Mouse (Mus musculus) kidney, postnatal 25 days (tissue): ENCODE results near the gene Fhad1.

Experiments used
- DNase-seq, 2 experiments: peaks; one replicate each; pipeline ENCODE4 v3.0.0; 2021; ENCODE audit warnings: mixed read lengths in 2 of 2

Gene Fhad1

DNA sequence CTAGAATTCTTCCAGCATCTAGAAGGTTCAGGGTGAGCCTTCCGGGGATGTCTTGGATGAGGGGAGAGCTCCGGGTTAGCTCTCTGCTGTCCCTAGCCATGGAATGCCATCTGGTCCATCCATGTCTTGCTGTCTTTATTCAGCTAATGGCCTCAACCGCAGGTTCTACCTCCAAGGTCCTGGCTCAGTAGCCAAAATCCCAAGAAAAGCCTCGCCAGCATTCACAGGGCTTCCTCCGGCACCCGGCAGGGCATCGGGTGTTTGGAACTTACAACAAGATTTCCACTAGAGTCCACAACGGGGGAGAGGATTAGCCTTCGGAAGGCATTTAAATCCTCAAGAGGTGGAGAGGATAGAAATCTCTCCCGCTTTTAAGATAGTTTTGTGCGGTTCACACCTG lies 84.9 kb downstream of the Fhad1 start:
- DNase-seq = no peak

DNA sequence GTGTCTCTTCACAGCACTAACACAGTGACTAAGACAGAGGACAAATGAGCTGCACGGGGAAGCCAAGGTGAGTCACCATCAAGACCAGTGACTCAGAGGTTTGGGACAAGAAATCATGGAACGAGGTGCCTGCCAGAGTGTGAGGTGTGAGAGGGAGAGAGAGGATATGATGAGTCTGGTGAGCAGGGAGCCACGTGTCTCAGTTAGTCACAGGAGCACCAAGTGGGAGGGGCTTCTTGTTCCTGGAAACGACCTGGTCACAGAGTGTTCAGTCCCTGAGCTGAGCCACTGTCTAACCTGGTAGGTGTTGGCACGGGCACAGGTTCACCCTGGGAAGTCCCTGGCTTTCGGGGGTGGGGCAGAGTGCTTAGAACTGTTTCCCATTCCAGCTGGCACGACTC lies 86.0 kb downstream of the Fhad1 start:
- peak; percentile 91 to 97 for DNase-seq

DNA sequence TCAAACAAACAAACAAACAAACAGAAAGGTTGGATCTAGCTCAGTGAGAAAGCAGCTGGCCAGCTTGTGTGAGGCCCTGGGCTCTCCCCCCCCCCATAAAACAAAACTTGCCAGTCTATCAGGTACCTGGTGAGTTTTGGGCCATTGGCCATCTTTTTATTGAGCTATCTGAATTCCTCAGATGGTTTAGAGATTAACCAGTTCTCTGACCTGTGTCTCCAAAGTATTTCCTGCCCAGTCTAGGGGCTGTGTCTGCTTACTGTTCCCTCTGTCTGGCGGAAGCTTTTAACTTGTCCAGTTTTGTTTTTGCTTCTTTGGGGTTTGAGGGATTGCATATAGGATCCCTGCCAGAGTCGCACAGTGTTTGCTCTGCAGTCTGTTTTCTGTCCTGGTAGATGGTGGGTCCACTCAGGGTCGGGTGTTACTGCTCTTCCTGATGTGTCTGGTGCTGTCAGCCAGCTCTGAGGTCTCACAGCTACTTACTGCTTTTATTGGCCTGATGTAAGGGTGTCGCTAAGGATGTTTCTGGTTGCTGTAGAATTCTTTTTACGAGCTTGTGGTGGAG lies 89.0 kb downstream of the Fhad1 start:
- peak; percentile 33 to 59 for DNase-seq

DNA sequence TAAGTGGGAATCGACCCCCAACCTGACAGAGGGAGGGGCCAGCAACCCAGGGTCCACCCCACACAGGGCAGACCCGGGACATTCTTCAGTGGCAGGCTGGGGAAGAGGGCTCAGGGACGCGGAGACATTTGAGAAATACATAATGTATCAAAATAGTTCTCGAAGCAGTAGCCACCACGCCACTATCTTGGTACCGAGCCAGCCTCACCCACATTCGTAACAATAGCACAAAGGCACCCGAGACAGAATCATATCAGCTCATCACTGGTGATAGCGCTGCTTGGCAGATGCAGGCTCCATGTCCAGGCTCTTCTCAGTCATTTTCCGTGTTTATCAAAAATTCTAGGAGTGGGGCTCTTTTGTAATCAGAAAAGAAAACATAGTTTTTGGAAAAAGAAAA lies 90.9 kb downstream of the Fhad1 start:
- DNase-seq = no peak

DNA sequence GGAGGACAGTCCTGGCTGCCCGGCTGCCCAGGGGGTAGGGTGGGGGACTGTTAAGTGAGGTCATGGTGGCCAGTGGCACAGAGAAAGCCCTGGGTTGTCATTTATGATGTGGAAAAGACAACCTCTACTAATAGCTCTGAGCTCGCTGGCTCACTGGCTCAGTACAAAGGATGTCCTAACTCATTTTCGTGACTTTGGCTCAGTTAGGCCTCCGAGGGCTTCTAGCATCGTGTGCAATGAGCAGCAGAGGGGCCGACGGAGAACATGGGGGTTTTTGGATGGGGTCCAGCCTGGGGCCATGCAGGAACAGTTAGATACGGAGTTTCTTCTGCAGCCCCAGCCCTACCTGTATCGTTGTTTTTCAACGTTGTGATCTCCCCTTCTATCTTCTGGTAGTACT lies 94.5 kb downstream of the Fhad1 start:
- no peak for DNase-seq

DNA sequence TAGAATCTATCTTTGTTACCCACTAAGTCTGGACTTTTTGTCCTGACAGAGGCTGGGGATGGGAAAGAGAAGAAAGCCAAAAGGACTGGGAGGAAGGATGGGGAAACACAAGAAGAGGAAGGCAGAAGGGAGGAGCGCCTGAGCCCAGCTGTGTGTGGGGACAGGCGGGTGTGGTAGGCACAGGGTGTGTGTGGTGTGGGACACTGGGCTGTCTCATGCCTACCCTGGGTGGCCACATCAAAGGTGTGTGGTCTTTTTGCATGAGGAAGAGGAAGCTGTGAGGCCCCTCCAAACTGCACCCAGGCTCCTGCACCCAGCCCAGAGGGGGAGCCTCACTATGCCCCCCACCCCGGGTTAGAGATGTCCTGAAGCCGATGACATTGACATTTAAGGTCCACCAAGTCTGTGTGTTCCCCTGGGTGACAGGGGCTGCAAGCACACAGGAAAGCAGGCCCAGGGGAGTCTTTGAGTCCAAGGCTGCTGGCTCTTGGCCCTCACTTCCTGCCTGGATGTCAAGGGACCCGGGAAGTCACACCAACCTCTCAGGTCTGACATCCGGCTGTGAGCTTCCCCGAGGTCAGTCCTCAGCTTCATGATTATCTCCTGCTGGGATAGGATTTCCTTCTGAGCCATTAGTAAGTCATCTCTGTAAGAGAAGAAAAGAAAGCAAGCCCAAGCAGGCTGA lies 97.0 kb downstream of the Fhad1 start:
- DNase-seq = no peak

DNA sequence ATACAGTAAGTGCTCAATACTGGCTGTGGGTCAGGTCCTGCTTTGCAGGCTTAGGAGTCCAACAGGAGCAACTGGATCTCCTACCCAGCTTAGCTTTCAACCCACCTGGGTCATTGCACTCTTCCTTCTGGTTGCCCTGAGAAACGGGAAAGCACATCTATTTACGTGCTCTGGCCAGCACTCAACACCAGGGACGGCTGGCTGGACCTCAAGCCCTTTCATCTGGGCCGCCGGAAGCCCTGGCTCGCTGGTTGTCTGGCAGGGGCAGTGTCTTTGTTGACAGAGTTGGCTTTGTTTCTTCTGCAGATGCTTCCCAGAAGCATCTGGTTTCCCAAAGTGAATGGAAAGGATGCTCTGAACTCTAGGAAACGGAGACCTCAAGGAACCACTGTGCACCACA lies 100.8 kb downstream of the Fhad1 start:
- DNase-seq = peak; percentile 51 to 75

DNA sequence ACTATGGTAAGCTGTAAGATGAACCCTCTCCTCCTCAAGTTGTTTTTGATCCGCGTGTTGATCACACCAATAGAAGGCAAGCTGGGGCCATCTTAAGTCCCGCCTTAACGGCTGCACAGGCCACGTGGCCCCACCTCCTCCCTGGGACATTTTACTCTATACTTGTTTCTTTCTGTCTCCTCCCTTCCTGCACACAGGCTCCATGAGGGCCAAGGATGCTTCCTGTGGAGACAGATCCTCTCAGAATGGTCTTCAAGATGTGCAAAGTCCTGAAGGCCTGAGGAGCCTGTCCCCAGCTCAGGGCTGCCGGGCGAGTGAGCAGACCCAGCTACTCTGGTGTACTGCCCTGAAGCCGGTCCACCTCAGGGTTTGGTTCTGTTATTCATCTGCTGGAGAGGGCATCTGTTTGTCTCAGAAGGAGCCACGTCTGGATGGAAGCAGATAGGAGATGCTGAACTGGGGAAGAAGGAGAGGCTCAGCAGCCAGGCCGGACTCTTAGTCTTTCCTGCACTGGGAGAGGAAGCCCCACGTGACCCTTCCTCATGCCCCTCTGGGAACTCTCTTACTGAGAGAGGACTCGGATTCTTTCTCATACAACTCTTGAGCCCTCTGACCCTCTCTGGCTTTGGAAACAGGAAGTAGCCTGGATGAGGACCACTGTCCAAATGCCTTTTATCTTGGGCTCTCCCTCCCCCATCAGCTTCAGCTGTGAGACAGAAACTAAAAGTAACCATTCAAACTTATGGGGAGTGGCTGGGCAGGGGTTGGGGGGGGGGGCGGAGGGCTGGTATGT lies 101.5 kb downstream of the Fhad1 start:
- DNase-seq = peak; percentile 62 to 67

DNA sequence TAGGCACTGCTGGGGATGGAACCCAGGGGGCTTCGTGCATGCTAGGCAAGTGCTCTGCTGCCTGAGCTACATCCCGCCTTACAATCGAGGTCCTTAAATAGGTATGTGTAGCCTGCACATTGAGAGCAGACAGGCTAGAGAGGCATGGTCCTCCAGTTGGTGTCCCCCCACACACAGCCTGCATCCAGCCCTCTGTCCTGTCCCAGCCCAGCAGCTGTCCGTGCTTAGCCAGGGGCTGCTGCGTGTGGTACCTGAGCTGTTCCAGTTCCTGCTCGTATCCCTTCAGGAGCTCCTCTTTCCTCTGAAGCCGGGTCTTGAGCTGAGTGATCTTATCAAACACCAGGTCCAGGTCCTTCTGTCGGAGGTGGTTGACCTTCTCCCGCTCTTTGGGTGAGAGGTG lies 110.2 kb downstream of the Fhad1 start:
- no peak for DNase-seq

DNA sequence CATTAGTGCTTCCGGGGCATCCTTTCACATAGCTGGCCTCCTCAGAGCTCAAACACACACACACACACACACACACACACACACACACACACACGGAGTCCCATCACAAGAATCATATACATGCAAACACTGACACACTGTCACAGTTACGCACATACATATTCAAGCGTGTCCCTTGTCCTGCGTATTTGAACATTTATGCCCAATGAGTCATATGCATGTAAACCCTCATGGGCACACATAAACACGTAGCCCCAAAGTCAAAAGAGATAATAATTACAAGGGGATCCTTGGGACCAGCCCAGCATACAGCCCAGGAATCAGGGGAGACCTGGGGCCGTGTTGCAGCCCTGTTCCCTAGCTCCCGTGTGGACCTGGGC lies 112.4 kb downstream of the Fhad1 start:
- DNase-seq = no peak

DNA sequence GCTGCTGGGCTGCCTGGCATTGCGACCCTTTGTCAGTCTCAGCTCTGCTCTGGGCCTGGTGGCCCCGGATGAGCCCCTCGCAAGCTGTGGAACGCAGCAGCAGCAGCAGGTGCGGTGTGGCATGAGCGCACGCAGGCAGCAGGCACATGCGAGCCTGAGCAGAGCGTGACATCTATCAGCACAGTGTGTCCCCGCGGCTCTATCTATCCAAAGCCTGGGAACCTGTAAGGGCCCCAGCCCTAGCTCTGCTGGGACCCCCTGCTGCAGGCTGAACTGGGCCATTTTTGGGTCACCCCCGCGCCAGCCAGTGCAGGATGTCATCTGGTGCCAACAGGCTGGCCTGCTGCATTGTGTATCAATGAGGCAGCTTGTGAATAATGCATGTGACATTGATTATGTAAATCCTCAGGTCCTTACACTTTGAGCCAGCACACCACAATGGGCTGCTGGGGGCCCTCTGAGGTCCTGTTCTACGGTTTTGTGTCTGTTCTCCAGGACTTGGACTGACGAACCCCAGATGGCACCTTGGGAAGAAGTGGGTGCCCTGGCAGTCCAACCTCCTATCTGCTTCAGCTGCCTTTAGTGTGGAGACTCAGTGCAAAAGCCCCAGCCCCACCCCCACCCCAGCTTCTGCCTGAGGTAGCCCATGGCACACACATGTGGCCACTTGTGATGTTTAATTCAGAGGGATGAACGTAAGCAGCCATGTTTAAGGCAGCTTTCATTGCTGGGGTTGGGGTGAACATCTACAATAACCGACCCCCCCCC lies 113.0 kb downstream of the Fhad1 start:
- DNase-seq = no peak

DNA sequence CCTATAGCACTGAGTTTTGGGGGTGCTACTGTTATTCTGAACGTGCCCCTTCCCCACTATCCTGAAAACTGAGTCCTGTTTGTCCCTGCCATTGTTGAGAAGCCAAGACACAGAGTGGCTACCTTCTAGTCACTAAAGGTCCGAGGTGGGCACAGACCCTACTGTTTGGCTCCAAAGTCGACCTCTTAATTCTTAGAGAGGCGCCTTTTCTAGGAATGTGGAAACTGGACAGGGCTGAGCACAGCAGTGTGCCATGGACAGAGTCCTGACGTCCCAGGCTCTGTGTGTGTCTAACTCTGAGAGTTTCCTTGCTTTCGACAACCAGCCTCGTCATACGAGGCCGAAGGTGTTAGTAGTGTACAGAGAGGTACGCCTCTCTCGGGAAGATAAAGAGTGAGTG lies 114.5 kb downstream of the Fhad1 start:
- DNase-seq = no peak

DNA sequence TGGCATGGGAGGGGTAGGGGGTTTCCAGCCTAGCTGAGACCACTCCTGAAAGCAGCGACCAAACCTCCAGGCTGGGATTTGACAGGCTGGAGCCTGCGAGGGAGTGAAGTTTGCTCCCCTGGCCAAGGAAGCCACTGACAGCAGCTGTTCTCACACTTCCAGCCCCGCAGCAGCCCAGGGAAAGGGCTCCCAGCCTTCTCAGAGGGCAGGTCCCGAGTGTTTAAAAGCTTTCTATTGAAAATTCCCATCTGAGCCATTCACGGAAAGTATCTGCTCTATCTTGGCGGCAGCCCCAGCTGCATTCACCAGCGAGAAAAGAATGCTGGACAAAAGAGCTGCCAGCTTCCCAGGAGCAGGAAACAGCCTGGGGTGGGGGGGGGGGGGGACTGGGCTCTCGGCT lies 114.9 kb downstream of the Fhad1 start:
- DNase-seq = peak in 1 of 2 experiments; percentile 8

DNA sequence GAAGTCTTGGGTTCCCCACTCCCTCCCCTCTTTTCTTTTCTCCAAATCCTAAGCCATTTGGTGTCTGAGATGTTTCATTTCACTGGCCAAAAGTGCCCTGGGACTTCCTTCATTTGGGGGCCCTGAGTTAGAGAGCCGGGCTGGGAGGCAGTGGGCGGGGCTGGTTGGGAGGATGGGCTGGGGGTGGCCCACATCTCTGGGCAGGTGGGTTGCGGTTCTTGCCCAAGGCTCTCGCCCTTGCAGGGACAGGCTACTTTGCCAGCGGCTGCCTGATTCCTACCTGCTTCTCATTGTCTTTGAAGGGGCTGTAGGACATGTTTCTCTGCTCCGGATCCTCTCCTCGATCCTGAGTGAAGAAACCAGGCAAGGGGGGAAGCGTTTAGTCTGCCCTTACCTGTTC lies 116.0 kb downstream of the Fhad1 start:
- DNase-seq = no peak

DNA sequence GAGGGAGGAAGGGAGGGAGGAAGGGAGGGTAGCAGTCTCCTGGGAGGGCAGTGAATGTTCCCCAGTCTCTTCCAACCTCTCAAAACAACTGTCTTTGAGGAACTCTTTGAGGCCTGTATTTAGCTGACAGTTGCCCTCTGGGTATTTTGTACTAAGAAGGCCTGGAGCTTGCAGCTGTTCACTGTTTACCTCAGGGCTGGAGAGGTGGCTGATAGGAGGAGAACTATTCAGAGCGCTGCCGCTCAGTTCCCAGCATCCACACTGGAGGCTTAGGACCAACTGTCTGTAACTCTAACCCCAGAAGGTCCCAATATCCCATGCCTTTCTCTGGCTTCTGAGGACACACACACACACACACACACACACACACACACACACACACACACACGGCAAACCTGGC lies 117.0 kb downstream of the Fhad1 start:
- no peak for DNase-seq

DNA sequence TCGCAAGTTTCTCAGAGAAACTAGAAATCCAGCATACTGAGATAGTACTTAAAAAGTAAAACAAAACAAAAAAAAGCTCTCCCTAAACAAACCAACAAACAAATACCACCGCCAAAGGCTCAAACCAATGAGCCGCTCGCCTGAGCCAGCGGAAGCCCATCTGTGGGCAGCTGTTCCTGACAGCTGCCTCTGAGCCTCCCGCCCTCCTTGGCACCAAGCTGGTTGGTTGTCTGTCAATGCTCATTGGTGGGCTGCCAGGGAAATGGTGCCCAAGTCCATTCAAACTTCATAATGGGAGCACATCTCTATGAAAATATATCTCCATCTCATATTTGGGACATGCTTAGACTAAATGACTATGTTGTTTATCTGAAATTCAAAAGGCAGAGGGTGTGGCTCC lies 117.7 kb downstream of the Fhad1 start:
- DNase-seq = no peak

DNA sequence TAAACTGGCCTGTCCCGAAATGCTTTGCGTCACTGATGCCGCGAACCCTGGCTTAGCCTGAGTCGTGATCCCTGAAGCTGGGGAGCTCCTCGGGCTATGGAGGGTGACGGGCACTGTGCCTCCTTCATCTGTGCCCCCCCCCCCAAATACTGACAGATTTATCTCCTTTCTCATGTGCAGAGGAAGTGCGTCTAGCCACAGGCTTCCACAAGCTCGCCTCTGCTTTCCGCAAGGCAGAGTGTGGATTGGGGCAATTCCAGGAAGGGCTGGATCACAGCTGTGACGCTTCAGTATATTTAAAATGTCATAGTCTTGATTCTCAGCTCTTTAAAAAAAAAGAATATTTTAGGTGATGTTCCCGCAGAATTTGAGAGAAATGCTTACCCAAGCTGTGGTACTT lies 119.1 kb downstream of the Fhad1 start:
- peak in 1 of 2 experiments; percentile 17 for DNase-seq

DNA sequence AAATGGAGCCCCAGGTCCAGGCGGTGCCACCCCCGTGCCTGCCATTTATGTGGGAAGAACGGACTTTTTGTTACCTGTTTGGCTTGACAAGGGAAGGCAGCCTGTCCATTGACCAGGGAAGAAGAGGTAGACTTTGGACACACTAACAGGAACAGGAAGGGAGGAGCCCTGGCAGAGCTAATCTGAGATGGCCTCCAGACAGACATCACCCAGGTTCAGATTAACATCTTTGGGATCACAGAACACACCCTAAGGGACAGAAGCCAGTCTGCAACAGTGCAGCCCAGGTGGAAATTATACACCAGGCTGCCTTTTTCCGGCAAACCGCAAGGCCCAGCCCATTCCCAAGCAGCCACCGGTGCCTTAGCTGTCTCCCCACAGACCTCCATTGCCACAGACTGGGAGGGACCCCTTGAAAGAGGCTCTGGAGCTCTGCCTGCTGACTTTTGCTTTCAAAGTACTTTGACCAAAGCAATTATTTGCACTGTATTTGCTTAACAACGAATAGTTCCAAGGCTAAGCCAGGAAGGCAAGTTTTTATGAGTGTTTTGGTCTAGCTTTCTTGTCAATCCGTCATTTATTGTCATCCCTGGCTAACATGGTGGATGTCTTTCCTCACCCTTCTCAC lies 121.6 kb downstream of the Fhad1 start:
- DNase-seq = no peak

DNA sequence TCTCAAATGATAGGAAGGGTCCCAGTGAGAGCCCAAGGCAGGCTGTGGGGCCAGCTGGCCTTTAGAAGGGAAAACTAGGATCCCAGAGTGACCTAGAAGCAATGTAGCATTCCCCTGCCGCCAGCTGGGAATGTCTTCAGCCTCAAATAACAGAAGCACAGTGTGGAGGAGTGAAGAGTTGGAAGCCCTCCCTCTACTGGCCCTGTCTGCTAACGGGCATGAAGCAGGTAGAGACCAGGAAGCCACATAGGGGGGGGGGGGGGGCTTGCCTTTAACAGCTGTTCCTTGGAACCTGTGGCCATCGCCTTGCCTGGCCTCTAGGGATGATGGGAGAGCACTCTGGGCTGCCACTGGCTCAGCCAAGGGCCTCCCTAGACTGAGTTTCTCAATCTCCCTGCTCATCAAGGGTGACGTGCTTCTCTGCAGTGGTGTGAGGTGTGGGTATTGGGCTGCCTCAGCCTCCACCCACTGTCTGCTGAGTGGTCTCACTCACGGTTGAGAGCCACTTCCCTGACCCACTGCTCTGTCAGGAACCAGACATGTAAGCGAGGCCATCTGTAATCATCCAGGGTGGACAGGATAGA lies 128.4 kb downstream of the Fhad1 start:
- no peak for DNase-seq

DNA sequence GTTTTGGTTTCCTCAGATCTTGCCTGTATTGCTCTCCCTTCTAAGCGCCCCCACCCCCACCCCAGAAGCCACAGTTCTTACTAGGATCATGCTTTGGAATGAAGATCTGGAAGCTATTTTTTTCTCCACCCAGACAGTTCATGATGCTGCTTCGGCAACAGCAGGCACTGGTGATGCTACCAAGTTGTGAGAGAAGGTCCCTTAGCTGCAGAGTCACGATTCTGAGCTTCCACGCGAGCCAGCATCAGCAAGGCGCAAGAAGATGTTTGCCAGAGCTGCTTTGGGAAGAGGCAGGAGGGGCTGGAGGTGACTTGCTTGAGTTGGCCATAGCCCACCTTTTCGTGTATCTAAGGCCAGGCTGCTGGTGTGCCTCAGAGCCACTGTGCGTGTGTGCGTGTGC lies 129.4 kb downstream of the Fhad1 start:
- DNase-seq = no peak

DNA sequence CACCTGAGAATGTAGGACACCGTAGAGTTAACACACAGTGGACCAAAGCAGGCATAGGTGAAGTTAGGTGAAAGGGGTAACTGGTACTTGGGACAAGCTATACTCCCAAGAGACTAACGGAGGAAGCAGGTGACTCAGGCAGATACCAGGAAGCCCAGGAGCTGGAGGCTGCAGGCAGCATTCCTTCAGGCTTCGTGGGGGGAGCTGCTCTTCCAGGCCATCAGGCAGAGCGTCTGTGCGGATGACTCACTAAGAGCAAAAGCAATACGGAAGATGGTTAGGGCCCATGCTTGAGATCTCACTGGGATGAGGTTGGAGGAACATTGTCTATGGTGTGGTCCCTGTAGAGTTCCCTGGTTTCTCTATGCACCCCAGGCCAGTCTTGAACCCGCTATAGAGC lies 132.0 kb downstream of the Fhad1 start:
- no peak for DNase-seq

DNA sequence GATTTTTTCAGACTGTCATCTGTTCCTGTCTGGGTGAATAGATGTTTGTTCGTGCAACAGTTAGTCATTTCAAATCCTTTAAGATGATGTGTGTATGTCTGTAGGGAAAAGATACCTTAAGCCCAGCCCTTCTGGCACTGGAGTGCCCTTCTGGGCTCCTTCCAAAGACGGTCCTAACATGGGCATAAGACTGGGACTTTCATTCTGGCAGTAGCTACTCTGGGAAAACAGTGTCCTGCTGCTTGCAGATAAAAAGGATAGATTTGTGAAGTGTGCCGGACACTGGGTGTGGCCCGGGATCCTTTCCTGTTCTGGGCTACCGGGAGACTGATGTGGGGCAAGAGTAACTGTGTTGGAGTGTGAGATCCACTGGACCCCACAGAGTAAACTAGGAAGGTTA lies 132.9 kb downstream of the Fhad1 start:
- no peak for DNase-seq
